Mouse (Mus musculus) spleen, adult 2 months (tissue): ENCODE data around the gene Npb. TPM values are rescaled to one million over a fixed set of nuclear protein-coding genes. Genes with fewer than 3 reads are reported as not detected.

Experiments used
- DNase-seq, 2 experiments: peaks; one replicate each; pipeline versions ENCODE4 v3.0.0 to v3.0.0-alpha.2; 2012 to 2021; ENCODE audit warnings: low spot score in 2 of 2, low read depth in 1 of 2
- H3K27ac ChIP-seq: fragments of 200-500 bp; 2 replicates; pipeline ENCODE4 v1.5.1; 2012; ENCODE audit warnings: low read length, inconsistent platforms; ENCODE audit not compliant: insufficient read depth
- H3K27me3 ChIP-seq: fragments of 200-500 bp; 2 replicates; pipeline ENCODE4 v1.6.1; 2012; ENCODE audit warnings: mild to moderate bottlenecking, moderate library complexity, low read length, inconsistent platforms; ENCODE audit not compliant: control insufficient read depth, insufficient read depth
- H3K36me3 ChIP-seq: fragments of 200-500 bp; 2 replicates; pipeline ENCODE4 v1.6.1; 2012; ENCODE audit warnings: mild to moderate bottlenecking, low read length, inconsistent platforms; ENCODE audit not compliant: control insufficient read depth, insufficient read depth
- H3K4me1 ChIP-seq: fragments of 200-500 bp; 2 replicates; pipeline ENCODE4 v1.6.1; 2011; ENCODE audit warnings: inconsistent platforms; ENCODE audit not compliant: control insufficient read depth, insufficient read depth, insufficient read length
- H3K4me3 ChIP-seq: fragments of 200-500 bp; 2 replicates; pipeline ENCODE4 v1.5.1; 2011; ENCODE audit warnings: mild to moderate bottlenecking, inconsistent platforms; ENCODE audit not compliant: insufficient read depth, insufficient read length; ENCODE audit errors: extremely low read depth
- CTCF ChIP-seq: fragments of 200-500 bp; IDR thresholded peaks from 2 replicates; pipeline ENCODE4 v1.5.1; 2011; ENCODE audit warnings: mild to moderate bottlenecking, inconsistent platforms; ENCODE audit not compliant: insufficient read depth, insufficient read length, insufficient replicate concordance; ENCODE audit errors: extremely low read depth
- POLR2A ChIP-seq: fragments of 200-500 bp; IDR thresholded peaks from 2 replicates; pipeline ENCODE4 v1.6.1; 2011; ENCODE audit warnings: low read depth, low read length, inconsistent platforms
- WGBS: fragments of 180-500 bp; shearing (Covaris S2); methylation state at CpG from one replicate; pipeline ENCODE4 v1.1.7; 2018; 5-methylcytosine and 5-hydroxymethylcytosine counted together
- polyA plus RNA-seq: library from polyadenylated mRNA; depleted of rRNA; stranded (reverse); fragments of >200 nt; gene quantifications from 2 replicates; pipeline ENCODE4 v1.2.3, GENCODE M21; 2012

Npb gene
- polyA plus RNA-seq, 1 experiment, result 4.4 TPM

GRCm38 (mm10) chr11:120597240-120598235, 10.7 kb upstream of the Npb start:
- DNase-seq, result no peak
- H3K36me3 ChIP-seq, result peaks cover 31% of the 10 kb centered on the region
- WGBS, result 4% methylated on average over 97 of the region's 99 CpGs
- peak overlapping the region; percentile 71 for H3K27ac ChIP-seq
- no peaks in the 10 kb centered on the region for H3K27me3 ChIP-seq
- TF ChIP-seq CTCF (no peak), POLR2A (no peak)
- H3K4me1 ChIP-seq, result peaks cover 17% of the 10 kb centered on the region
- H3K4me3 ChIP-seq, result peak overlapping the region; percentile 84

GRCm38 (mm10) chr11:120598283-120598989, 9.8 kb upstream of the Npb start, which contains the start of the genes Alyref and Anapc11:
Alyref (minus strand) TSS chr11:120598365.
Anapc11 (plus strand) TSS chr11:120598421.
- Histone ChIP-seq H3K4me3 (peak within 1 kb of the TSS; percentile 84), H3K4me1 (peaks cover 17% of the 10 kb centered on the region), H3K36me3 (peaks cover 28% of the 10 kb centered on the region), H3K27ac (peak within 1 kb of the TSS; percentile 84), H3K27me3 (no peaks in the 10 kb centered on the region)
- TF ChIP-seq CTCF (no peak), POLR2A (peak; percentile 78)
- peak; percentile 91 to 93 for DNase-seq
- WGBS, result under 1% methylated on average over 87 of the region's 88 CpGs

- TF ChIP-seq CTCF, result no peak
- no peak for TF ChIP-seq POLR2A
- Histone ChIP-seq H3K4me1 (peaks cover 17% of the 10 kb centered on the region), H3K27me3 (no peaks in the 10 kb centered on the region), H3K36me3 (peaks cover 24% of the 10 kb centered on the region), H3K27ac (peak overlapping the region; percentile 84), H3K4me3 (peak overlapping the region; percentile 84)
- WGBS, result 53% methylated on average over 17 of the region's 17 CpGs
- DNase-seq, result no peak
Observed at GRCm38 (mm10) chr11:120598990-120599549, 9.2 kb upstream of the Npb start.

- Histone ChIP-seq H3K27ac (no peak overlapping the region), H3K4me3 (no peak overlapping the region), H3K4me1 (peaks cover 17% of the 10 kb centered on the region), H3K27me3 (no peaks in the 10 kb centered on the region), H3K36me3 (peaks cover 17% of the 10 kb centered on the region)
- TF ChIP-seq CTCF, result no peak
- no peak for TF ChIP-seq POLR2A
- no peak for DNase-seq
- 25% methylated on average over 3 of the region's 3 CpGs for WGBS
Observed at GRCm38 (mm10) chr11:120600716-120601115, 7.6 kb upstream of the Npb start.

- H3K4me1 ChIP-seq, result peaks cover 8% of the 10 kb centered on the region
- no peaks in the 10 kb centered on the region for H3K27me3 ChIP-seq
- H3K4me3 ChIP-seq, result no peak overlapping the region
- 89% methylated on average over 2 of the region's 2 CpGs for WGBS
- H3K27ac ChIP-seq, result no peak overlapping the region
- TF ChIP-seq CTCF, result no peak
- TF ChIP-seq POLR2A, result no peak
- DNase-seq, result no peak
- peaks cover 11% of the 10 kb centered on the region for H3K36me3 ChIP-seq
Observed at GRCm38 (mm10) chr11:120603545-120603944, 4.7 kb upstream of the Npb start.

GRCm38 (mm10) chr11:120605667-120606066, 2.6 kb upstream of the Npb start:
- H3K27ac ChIP-seq, result no peak overlapping the region
- WGBS, result 91% methylated on average over 7 of the region's 7 CpGs
- H3K36me3 ChIP-seq, result peaks cover 13% of the 10 kb centered on the region
- DNase-seq, result no peak
- TF ChIP-seq POLR2A, result no peak
- TF ChIP-seq CTCF, result no peak
- no peaks in the 10 kb centered on the region for H3K27me3 ChIP-seq
- H3K4me1 ChIP-seq, result no peaks in the 10 kb centered on the region
- H3K4me3 ChIP-seq, result no peak overlapping the region

- Histone ChIP-seq H3K4me1 (no peaks in the 10 kb centered on the region), H3K4me3 (no peak overlapping the region), H3K27me3 (no peaks in the 10 kb centered on the region), H3K36me3 (peaks cover 17% of the 10 kb centered on the region), H3K27ac (no peak overlapping the region)
- DNase-seq, result no peak
- no peak for TF ChIP-seq POLR2A
- no peak for TF ChIP-seq CTCF
- 95% methylated on average over 4 of the region's 4 CpGs for WGBS
Observed at GRCm38 (mm10) chr11:120606764-120607163, 1.5 kb upstream of the Npb start.
